8 mouse cellular contexts compared by ENCODE assay signal in the genomic region with DNA sequence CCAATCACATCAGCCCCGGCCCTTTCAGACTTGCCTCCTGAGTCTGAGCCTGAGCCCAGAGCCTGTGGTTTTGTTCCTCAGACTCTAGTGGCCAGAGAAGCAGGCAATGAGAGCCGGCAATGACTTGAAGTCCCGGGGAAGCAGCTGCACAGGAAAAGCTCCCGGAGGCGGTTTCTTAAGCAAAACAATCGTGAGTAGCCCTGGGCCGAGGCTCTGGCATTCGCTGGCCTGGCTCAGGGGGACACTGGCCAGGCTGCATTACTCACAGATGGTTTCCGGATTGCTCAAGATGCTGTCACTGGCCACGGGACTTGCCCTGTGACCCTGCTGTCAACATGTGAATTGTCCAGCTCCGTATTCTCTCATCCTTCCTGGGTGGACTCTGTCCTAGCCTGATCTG. TPM values are rescaled to one million over a fixed set of nuclear protein-coding genes. Genes with fewer than 3 reads are reported as not detected.
DNase-seq lines count a peak whose midpoint lies in the region; ATAC-seq and TF ChIP-seq lines count a peak whose summit lies in the region.

No protein-coding gene starts in this region.

- no peaks in the 10 kb centered on the region for H3K36me3 ChIP-seq in midbrain, postnatal 0 days (ENCODE audit: insufficient read depth, low read length)
- no peaks in the 10 kb centered on the region for H3K36me3 ChIP-seq in midbrain, embryonic 11.5 days (ENCODE audit: control insufficient read depth, insufficient read depth, low read length)
- H3K36me3 ChIP-seq in kidney, postnatal 0 days (ENCODE audit: insufficient read depth, low read length) = no peaks in the 10 kb centered on the region

- WGBS in midbrain, postnatal 0 days = 38% methylated on average over 11 of the region's 11 CpGs
- WGBS in midbrain, embryonic 11.5 days = 37% methylated on average over 11 of the region's 11 CpGs
- whole genome bisulfite sequencing in kidney, postnatal 0 days = 17% methylated on average over 11 of the region's 11 CpGs
- 22% methylated on average over 11 of the region's 11 CpGs for WGBS in lung, adult 2 months

- H3K4me2 ChIP-seq in midbrain, postnatal 0 days (ENCODE audit: low read depth, low read length, poor library complexity, severe bottlenecking) = no peak overlapping the region
- H3K4me2 ChIP-seq in midbrain, embryonic 11.5 days = no peak overlapping the region
- H3K4me2 ChIP-seq in kidney, postnatal 0 days (ENCODE audit: low read length) = no peak overlapping the region

- no peak for TF ChIP-seq POLR2A in lung, adult 2 months (IDR thresholded peaks at IDR 0.05; ENCODE audit: borderline replicate concordance, extremely low read depth, low read depth, low read length)

- no peak for TF ChIP-seq CTCF in midbrain, postnatal 0 days (IDR thresholded peaks at IDR 0.05)
- TF ChIP-seq CTCF in kidney, postnatal 0 days (IDR thresholded peaks at IDR 0.05; ENCODE audit: low read depth) = no peak
- TF ChIP-seq CTCF in lung, adult 2 months (IDR thresholded peaks at IDR 0.05; ENCODE audit: insufficient read depth, low read length) = no peak

- H3K9ac ChIP-seq in midbrain, postnatal 0 days (replicated peaks; ENCODE audit: low read length, poor library complexity, severe bottlenecking) = no peak overlapping the region
- no peak overlapping the region for H3K9ac ChIP-seq in midbrain, embryonic 11.5 days (ENCODE audit: low read length)
- H3K9ac ChIP-seq in kidney, postnatal 0 days (ENCODE audit: low read depth, low read length) = peak overlapping the region; percentile 6; the same call in 1 of the 2 replicates

- H3K27ac ChIP-seq in midbrain, postnatal 0 days (ENCODE audit: low read depth, low read length) = no peak overlapping the region
- no peak overlapping the region for H3K27ac ChIP-seq in midbrain, embryonic 11.5 days (ENCODE audit: low read depth, low read length)
- no peak overlapping the region for H3K27ac ChIP-seq in kidney, postnatal 0 days

- 0 out of 2 replicates have a peak, but pooled peaks cover 4% of the 10 kb centered on the region for H3K27me3 ChIP-seq in midbrain, postnatal 0 days (ENCODE audit: insufficient read depth, low read length)
- peaks cover 9% of the 10 kb centered on the region; the same call in 1 of the 2 replicates for H3K27me3 ChIP-seq in midbrain, embryonic 11.5 days (ENCODE audit: control insufficient read depth, insufficient read depth, low read length)
- H3K27me3 ChIP-seq in kidney, postnatal 0 days (ENCODE audit: insufficient read depth, low read length) = 0 out of 2 replicates have a peak, but pooled peaks cover 2% of the 10 kb centered on the region

- no peaks in the 10 kb centered on the region for H3K9me3 ChIP-seq in midbrain, postnatal 0 days (ENCODE audit: low read length)
- H3K9me3 ChIP-seq in midbrain, embryonic 11.5 days (ENCODE audit: control insufficient read depth, low read length) = no peaks in the 10 kb centered on the region
- no peaks in the 10 kb centered on the region for H3K9me3 ChIP-seq in kidney, postnatal 0 days (replicated peaks; ENCODE audit: low read length)

- ATAC-seq in midbrain, postnatal 0 days (ENCODE audit: low FRiP score) = no peak
- no peak for ATAC-seq in midbrain, embryonic 11.5 days (ENCODE audit: low FRiP score)
- no peak for ATAC-seq in kidney, postnatal 0 days (replicated peaks; ENCODE audit: low FRiP score, low read depth)

- peaks cover 11% of the 10 kb centered on the region; the same call in 1 of the 2 replicates for H3K4me1 ChIP-seq in midbrain, postnatal 0 days (ENCODE audit: insufficient read depth, low read length)
- 0 out of 2 replicates have a peak, but pooled peaks cover 10% of the 10 kb centered on the region for H3K4me1 ChIP-seq in midbrain, embryonic 11.5 days (ENCODE audit: control insufficient read depth, insufficient read depth, low read length)
- H3K4me1 ChIP-seq in kidney, postnatal 0 days (replicated peaks; ENCODE audit: insufficient read depth, low read length) = no peaks in the 10 kb centered on the region
- peaks cover 6% of the 10 kb centered on the region; the same call in 1 of the 2 replicates for H3K4me1 ChIP-seq in lung, adult 2 months (ENCODE audit: control insufficient read depth, insufficient read depth, low read length)

- peak; percentile 11 for DNase-seq in midbrain, postnatal 0 days (ENCODE audit: low spot score)
- DNase-seq in midbrain, embryonic 11.5 days (ENCODE audit: low spot score, missing footprints) = no peak
- peak; percentile 68 for DNase-seq in brain, adult 2 months (ENCODE audit: low read depth, low spot score)
- peak; percentile 79 for DNase-seq in gastrocnemius, adult 18-20 months (ENCODE audit: low spot score)
- peak; percentile 44 for DNase-seq in kidney, postnatal 0 days (ENCODE audit: low spot score)
- DNase-seq in lung, adult 2 months = peak; percentile 34
- DNase-seq in urinary bladder, postnatal 36 days (ENCODE audit: low spot score in 2 of 2) = peak; percentile 37 to 74
- DNase-seq in spleen, adult 18-20 months = no peak

- no peak overlapping the region for H3K4me3 ChIP-seq in midbrain, postnatal 0 days (ENCODE audit: low read depth, low read length)
- H3K4me3 ChIP-seq in midbrain, embryonic 11.5 days (ENCODE audit: low read depth, low read length) = no peak overlapping the region
- H3K4me3 ChIP-seq in kidney, postnatal 0 days (replicated peaks; ENCODE audit: low read depth, low read length) = no peak overlapping the region
- no peak overlapping the region for H3K4me3 ChIP-seq in lung, adult 2 months (replicated peaks; ENCODE audit: extremely low read depth, low read depth, low read length)

RNA-seq across cellular contexts. Expression of a gene that starts 33.8 kb away (rescaled TPM):
- 4.2 and 5.7 TPM in 2 replicates for total RNA-seq in midbrain, postnatal 0 days (2014; rRNA removed)
- polyA plus RNA-seq in midbrain, postnatal 0 days (2015; fragmentation: Nextera tagmentation; extraction: Ambion mirVana) = 3.4 and 4.3 TPM in 2 replicates
- polyA plus RNA-seq in midbrain, embryonic 11.5 days (2014; fragmentation: Nextera tagmentation; extraction: Ambion mirVana) = 1.1 and 1.5 TPM in 2 replicates
- total RNA-seq in gastrocnemius, adult 18-20 months (2021) = 1 to 10 TPM in 1 of 2 experiments, under 1 TPM in 1; 0.41 to 1.3 TPM
- polyA plus RNA-seq in kidney, postnatal 0 days (2015; fragmentation: Nextera tagmentation; extraction: Ambion mirVana) = 3.8 and 4.1 TPM in 2 replicates
- polyA plus RNA-seq in lung, adult 2 months (2012; rRNA removed) = 27.3 and 28.1 TPM in 2 replicates

Comparison
In these comparisons a context has a peak if more than half of its experiments do, and no peak if none do; other contexts are left out.
1. DNase-seq: peak in midbrain, postnatal 0 days (single experiment), brain, adult 2 months (single experiment), gastrocnemius, adult 18-20 months (single experiment), kidney, postnatal 0 days (single experiment), lung, adult 2 months (single experiment) and urinary bladder, postnatal 36 days (2 of 2); none in midbrain, embryonic 11.5 days (single experiment) and spleen, adult 18-20 months (0 of 2).